Mouse (Mus musculus) lung, postnatal 0 days (tissue): ENCODE results near the gene Dock4. TPM values are rescaled to one million over a fixed set of nuclear protein-coding genes. Genes with fewer than 3 reads are reported as not detected.

Experiments used
- ATAC-seq: fragments of 200-750 bp; cut with Nextera tagmentation; 2 replicates; pipeline ENCODE4 v1.8.0; 2017; ENCODE audit warnings: moderate library complexity
- DNase-seq: peaks from one replicate; pipeline ENCODE4 v3.0.0-alpha.2; 2016; ENCODE audit warnings: low spot score
- H3K27ac ChIP-seq: fragments of 300-500 bp; sonication (generic); 2 replicates; pipeline ENCODE4 v1.5.1; 2014; ENCODE audit warnings: antibody characterized with exemption, mild to moderate bottlenecking, low read length, mixed read lengths
- H3K27me3 ChIP-seq: fragments of 300-500 bp; sonication (generic); replicated peaks from 2 replicates; pipeline ENCODE4 v1.6.1; 2014; ENCODE audit warnings: low read length, mixed read lengths; ENCODE audit not compliant: insufficient read depth
- H3K36me3 ChIP-seq: fragments of 300-500 bp; sonication (generic); 2 replicates; pipeline ENCODE4 v1.6.1; 2014; ENCODE audit warnings: low read length, mixed read lengths; ENCODE audit not compliant: insufficient read depth
- H3K4me1 ChIP-seq: fragments of 300-500 bp; sonication (generic); 2 replicates; pipeline ENCODE4 v1.6.1; 2014; ENCODE audit warnings: antibody characterized with exemption, low read depth, low read length, mixed read lengths; ENCODE audit not compliant: insufficient read depth
- H3K4me2 ChIP-seq: fragments of 300-500 bp; sonication (generic); replicated peaks from 2 replicates; pipeline ENCODE4 v1.6.1; 2014; ENCODE audit warnings: low read depth, mild to moderate bottlenecking, low read length, moderate library complexity, mixed read lengths
- H3K4me3 ChIP-seq: fragments of 300-500 bp; sonication (generic); 2 replicates; pipeline ENCODE4 v1.5.1; 2014; ENCODE audit warnings: low read depth, low read length
- H3K9ac ChIP-seq: fragments of 300-500 bp; sonication (generic); replicated peaks from 2 replicates; pipeline ENCODE4 v1.6.1; 2014; ENCODE audit warnings: low read depth, mild to moderate bottlenecking
- H3K9me3 ChIP-seq: fragments of 300-500 bp; sonication (generic); 2 replicates; pipeline ENCODE4 v1.6.1; 2016; ENCODE audit warnings: low read length, mixed read lengths
- CTCF ChIP-seq: IDR thresholded peaks from 2 replicates; pipeline ENCODE4 v1.5.1; 2016; ENCODE audit warnings: antibody characterized with exemption, mild to moderate bottlenecking
- EP300 ChIP-seq: IDR thresholded peaks from 2 replicates; pipeline ENCODE4 v1.6.1; 2016; ENCODE audit warnings: antibody characterized with exemption, mild to moderate bottlenecking, control low read depth
- WGBS: fragments of 180-500 bp; shearing (Covaris S2); extraction: QIAGEN DNeasy Blood & Tissue Kit; methylation state at CpG from one replicate; pipeline ENCODE4 v1.1.7; 2014; 5-methylcytosine and 5-hydroxymethylcytosine counted together
- polyA plus RNA-seq: library from polyadenylated mRNA; unstranded; fragments of >200 nt; fragmentation: Nextera tagmentation; extraction: Ambion mirVana; gene quantifications from 2 replicates; pipeline ENCODE4 v1.2.1, GENCODE M21; 2015

Dock4 gene
- polyA plus RNA-seq, 1 experiment from 2014 or later, result 18.5 TPM

DNA sequence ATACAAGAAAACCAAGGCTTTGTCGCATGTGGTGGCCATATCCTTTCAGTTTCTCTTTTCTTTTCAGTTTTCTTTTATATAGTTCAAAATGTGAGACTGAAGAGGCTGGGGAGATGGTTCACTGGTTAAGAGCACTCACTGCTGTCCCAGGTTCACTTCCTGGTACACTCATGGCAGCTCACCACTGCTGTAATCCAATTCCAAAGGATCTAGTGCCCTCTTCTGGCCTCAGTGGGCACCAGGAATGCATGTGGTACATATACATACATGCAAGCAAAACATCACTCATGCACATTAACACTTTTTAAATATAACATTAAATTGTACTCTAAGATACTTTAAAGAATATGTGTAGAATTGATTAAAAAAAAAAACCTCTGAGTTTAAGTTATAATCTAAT lies 234.8 kb downstream of the Dock4 start:
- H3K9ac ChIP-seq, result no peak overlapping the region
- H3K9me3 ChIP-seq, result no peaks in the 10 kb centered on the region
- TF ChIP-seq EP300, result no peak
- peak; percentile 74 for TF ChIP-seq CTCF
- no peak for ATAC-seq
- no peaks in the 10 kb centered on the region for H3K4me1 ChIP-seq
- H3K27ac ChIP-seq, result no peak overlapping the region
- no peaks in the 10 kb centered on the region for H3K36me3 ChIP-seq
- no peaks in the 10 kb centered on the region for H3K27me3 ChIP-seq
- WGBS, result 86% methylated on average over 1 of the region's 1 CpGs
- DNase-seq, result peak; percentile 23
- no peak overlapping the region for H3K4me2 ChIP-seq
- no peak overlapping the region for H3K4me3 ChIP-seq

DNA sequence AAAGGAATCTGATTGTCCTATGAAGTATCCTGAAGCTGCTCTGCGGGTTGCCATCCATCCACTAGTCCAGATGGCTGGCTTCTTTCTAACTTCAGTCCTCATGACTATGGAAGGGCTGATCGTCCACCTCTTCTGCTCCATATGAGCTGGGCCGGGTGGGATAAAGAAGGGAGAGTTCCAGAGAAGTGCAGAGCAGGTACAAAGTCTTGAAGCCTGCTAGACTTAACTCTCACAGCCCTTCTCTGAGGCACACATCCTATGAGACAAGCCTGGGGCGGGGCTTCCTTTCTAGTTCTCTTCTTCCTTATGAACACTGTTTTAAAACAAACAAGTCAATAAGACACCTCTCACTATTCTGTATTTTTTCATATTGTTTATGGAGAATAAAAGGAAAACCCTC lies 245.7 kb downstream of the Dock4 start:
- Histone ChIP-seq H3K27me3 (no peaks in the 10 kb centered on the region), H3K9me3 (no peaks in the 10 kb centered on the region), H3K4me2 (no peak overlapping the region), H3K9ac (no peak overlapping the region), H3K36me3 (no peaks in the 10 kb centered on the region), H3K4me3 (no peak overlapping the region), H3K27ac (no peak overlapping the region), H3K4me1 (no peaks in the 10 kb centered on the region)
- DNase-seq (no peak), ATAC-seq (no peak)
- TF ChIP-seq CTCF (no peak), EP300 (no peak)
- 79% methylated on average over 4 of the region's 4 CpGs for WGBS

DNA sequence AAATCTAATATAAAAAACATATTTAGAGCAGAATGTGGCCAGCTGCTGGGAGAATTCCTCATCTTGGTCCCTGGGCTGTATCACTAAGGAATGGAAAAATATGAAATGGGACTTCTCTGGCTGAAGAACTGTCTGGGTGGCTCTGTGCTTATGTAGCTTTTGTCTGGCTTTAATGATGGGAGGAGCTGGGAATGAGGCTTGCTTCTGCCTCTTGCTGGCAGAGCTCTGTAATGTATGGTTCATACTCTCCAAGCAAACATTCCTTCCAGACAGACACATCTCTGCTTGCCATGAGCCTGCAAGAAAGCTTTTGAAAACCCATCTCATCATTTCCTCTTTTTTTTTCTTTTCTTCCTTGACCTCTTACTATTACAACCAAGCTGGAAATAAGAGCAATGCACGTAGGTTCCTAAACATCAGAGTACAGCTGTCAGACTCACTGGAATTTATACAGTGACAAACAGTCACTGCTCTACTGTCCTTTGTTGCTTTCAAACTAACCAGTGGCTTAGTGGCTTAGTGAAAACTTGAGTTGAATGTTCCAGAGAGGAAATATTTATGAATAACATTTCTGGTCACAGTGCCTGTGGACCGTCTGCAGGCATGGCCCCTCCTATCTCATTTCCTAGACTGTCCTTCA lies 248.4 kb downstream of the Dock4 start:
- no peaks in the 10 kb centered on the region for H3K9me3 ChIP-seq
- TF ChIP-seq EP300 (peak; percentile 27; the same call in 1 of the 2 replicates), CTCF (no peak)
- no peaks in the 10 kb centered on the region for H3K36me3 ChIP-seq
- H3K4me3 ChIP-seq, result no peak overlapping the region
- H3K27me3 ChIP-seq, result no peaks in the 10 kb centered on the region
- no peaks in the 10 kb centered on the region for H3K4me1 ChIP-seq
- 37% methylated on average over 2 of the region's 2 CpGs for WGBS
- peak; percentile 70; the same call in 1 of the 2 replicates for ATAC-seq
- H3K4me2 ChIP-seq, result no peak overlapping the region
- no peak overlapping the region for H3K9ac ChIP-seq
- DNase-seq, result peak; percentile 52
- no peak overlapping the region for H3K27ac ChIP-seq

DNA sequence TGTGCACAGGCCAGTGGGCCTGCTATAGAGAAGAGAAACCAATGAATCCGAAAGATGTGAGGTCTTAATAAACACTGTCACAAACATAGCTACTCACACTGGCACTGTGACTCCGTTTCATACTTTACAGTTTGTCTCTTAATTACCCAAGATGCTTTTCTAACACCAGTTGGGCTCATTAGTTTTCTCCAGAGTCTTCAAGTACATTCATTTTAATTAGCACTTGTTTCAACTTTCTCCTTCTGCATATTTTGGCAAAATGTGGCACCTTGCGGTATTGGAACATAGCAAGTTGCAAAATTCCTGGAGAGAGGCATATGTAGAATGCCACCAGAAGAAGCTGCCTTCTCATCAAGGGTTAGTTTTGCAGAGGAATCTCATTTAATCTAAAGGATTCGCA lies 252.6 kb downstream of the Dock4 start:
- DNase-seq, result no peak
- Histone ChIP-seq H3K4me3 (no peak overlapping the region), H3K36me3 (no peaks in the 10 kb centered on the region), H3K4me2 (no peak overlapping the region), H3K4me1 (no peaks in the 10 kb centered on the region), H3K27me3 (no peaks in the 10 kb centered on the region), H3K9ac (no peak overlapping the region), H3K9me3 (no peaks in the 10 kb centered on the region), H3K27ac (no peak overlapping the region)
- TF ChIP-seq EP300 (no peak), CTCF (no peak)
- no peak for ATAC-seq
- 92% methylated on average over 4 of the region's 4 CpGs for WGBS

DNA sequence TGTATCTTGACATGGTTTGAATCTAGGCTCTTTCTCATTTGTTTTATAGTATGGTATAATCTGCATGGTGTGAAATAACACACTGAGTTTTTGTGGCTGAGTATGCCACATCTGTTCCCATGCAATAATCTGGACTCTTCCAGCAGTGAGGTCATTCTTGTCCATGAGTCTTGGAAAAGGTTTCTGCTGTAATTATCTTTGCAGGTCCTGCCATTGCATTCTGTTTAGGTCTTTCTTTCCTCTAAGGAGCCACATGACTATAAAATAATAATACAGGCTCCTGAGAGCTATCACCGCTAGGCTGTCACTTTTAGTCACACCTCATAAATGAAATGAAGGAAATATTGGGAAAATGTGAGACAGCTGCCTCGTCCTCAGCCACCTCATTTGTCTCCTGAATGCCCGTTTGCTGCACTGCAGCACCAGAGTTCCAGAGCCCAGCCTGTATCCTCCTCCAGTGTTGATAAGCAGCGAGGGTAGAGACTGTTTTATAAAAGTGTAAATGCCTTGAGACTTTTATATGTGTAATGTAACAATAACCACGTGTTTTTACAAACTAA lies 256.6 kb downstream of the Dock4 start:
- ATAC-seq (peak; percentile 12; the same call in 1 of the 2 replicates), DNase-seq (peak; percentile 17)
- H3K27ac ChIP-seq, result no peak overlapping the region
- H3K27me3 ChIP-seq, result no peaks in the 10 kb centered on the region
- H3K4me3 ChIP-seq, result no peak overlapping the region
- no peak overlapping the region for H3K4me2 ChIP-seq
- no peaks in the 10 kb centered on the region for H3K9me3 ChIP-seq
- 57% methylated on average over 5 of the region's 5 CpGs for WGBS
- TF ChIP-seq CTCF, result no peak
- TF ChIP-seq EP300, result no peak
- H3K9ac ChIP-seq, result no peak overlapping the region
- no peaks in the 10 kb centered on the region for H3K36me3 ChIP-seq
- no peaks in the 10 kb centered on the region for H3K4me1 ChIP-seq

DNA sequence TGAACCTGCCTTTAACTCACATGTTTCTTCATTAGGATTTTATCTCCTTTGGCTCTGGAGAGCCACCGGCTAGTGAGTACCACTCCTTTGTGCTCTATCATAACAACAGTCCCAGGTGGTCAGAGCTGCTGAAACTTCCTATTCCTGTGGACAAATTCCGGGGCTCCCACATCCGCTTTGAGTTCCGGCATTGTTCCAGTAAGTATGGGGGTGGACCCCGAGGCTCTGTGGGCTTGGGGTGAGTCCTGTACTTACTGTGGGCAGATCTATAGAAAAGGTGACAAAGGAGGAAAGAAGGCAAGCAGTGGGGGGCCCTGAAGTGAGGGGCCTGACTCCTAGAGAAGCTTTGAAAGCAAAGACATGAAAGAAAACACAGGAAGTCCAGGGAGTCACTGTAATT lies 258.5 kb downstream of the Dock4 start:
- no peaks in the 10 kb centered on the region for H3K4me1 ChIP-seq
- H3K36me3 ChIP-seq, result no peaks in the 10 kb centered on the region
- WGBS, result 67% methylated on average over 5 of the region's 5 CpGs
- no peak overlapping the region for H3K27ac ChIP-seq
- TF ChIP-seq EP300, result no peak
- TF ChIP-seq CTCF, result no peak
- no peak overlapping the region for H3K4me3 ChIP-seq
- no peak for ATAC-seq
- DNase-seq, result no peak
- no peak overlapping the region for H3K9ac ChIP-seq
- no peaks in the 10 kb centered on the region for H3K9me3 ChIP-seq
- no peak overlapping the region for H3K4me2 ChIP-seq
- no peaks in the 10 kb centered on the region for H3K27me3 ChIP-seq
